Mouse (Mus musculus) brain, embryonic 14.5 days (tissue): ENCODE measurements at regions not wholly inside any gene's neighbourhood (a gene's known extent, or its start where the extent isn't known, plus 50 kb on each side); places are given as distances from the start of the nearest gene placed in this dataset.

Experiments used
- DNase-seq: peaks from one replicate; pipeline ENCODE4 v3.0.0-alpha.2; 2011; ENCODE audit warnings: low read depth
- CTCF ChIP-seq: fragments of 200-500 bp; IDR thresholded peaks from 2 replicates; pipeline ENCODE4 v1.5.1; 2012; ENCODE audit warnings: inconsistent platforms, mild to moderate bottlenecking, moderate library complexity, borderline replicate concordance; ENCODE audit not compliant: insufficient read depth, insufficient read length; ENCODE audit errors: extremely low read depth
- POLR2A ChIP-seq: fragments of 200-500 bp; IDR thresholded peaks from 2 replicates; pipeline ENCODE4 v1.6.1; 2012; ENCODE audit warnings: mild to moderate bottlenecking, inconsistent platforms, borderline replicate concordance; ENCODE audit not compliant: poor library complexity, insufficient read depth, insufficient read length, severe bottlenecking; ENCODE audit errors: extremely low read depth

- no peak for DNase-seq
These were observed 238.2 kb downstream of the Nup35 start for GRCm38 (mm10) chr2:80855214-80855613.

GRCm38 (mm10) chr2:80870046-80870445 lies 253.0 kb downstream of the Nup35 start:
- DNase-seq: no peak
- no peak for TF ChIP-seq CTCF
- TF ChIP-seq POLR2A: no peak

More at GRCm38 (mm10) chr2:80855214-80855613, 238.2 kb downstream of the Nup35 start:
- TF ChIP-seq CTCF (no peak), POLR2A (no peak)

- DNase-seq: peak; percentile 17
- TF ChIP-seq POLR2A (no peak), CTCF (no peak)
These were observed 253.4 kb downstream of the Nup35 start for GRCm38 (mm10) chr2:80870458-80870857.

- no peak for TF ChIP-seq POLR2A
- no peak for TF ChIP-seq CTCF
- DNase-seq: no peak
These were observed 254.3 kb downstream of the Nup35 start for GRCm38 (mm10) chr2:80871356-80871755.

DNA sequence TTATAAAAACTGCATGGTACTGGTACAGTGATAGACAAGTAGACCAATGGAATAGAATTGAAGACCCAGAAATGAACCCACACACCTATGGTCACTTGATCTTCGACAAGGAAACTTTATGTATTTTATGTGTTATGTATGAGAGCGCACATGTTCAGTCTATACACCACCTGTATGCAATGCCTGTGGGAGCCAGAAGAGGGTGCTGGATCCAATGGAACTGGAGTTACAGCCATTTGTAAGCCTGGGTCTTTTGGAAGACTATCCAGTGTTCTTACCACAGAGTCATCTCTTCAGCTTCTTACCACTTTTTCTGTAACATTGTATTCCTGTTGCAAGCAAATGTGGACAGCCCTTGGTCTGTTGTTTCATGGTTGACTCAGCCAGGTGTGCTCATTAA lies 261.4 kb downstream of the Nup35 start:
- 0 out of 2 replicates have a peak, but pooled peaks have one; percentile 3 for TF ChIP-seq CTCF
- no peak for TF ChIP-seq POLR2A
- DNase-seq: no peak

DNA sequence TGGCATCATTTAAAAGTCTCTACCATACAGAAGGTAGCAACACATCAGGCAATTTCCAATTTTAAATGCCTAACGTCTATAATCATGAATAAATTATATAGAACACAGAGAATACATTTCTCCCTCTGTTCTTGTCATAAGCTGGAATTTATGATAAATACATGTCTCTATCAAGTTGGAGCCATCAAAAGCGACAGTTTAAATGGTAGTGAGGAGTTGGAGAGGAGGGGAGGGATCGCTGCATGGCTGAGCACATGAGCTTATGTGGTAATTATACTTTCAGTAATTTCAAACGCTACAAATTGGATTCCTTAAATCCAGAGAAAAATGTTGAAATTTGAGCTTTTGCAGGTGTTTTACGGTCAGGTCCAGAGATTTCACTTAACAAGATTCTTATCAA lies 267.2 kb downstream of the Nup35 start:
- no peak for TF ChIP-seq CTCF
- TF ChIP-seq POLR2A: no peak
- peak; percentile 11 for DNase-seq

GRCm38 (mm10) chr2:80902050-80902449 lies 285.0 kb downstream of the Nup35 start:
- peak; percentile 16 for DNase-seq
- no peak for TF ChIP-seq CTCF
- TF ChIP-seq POLR2A: no peak

- no peak for TF ChIP-seq POLR2A
- no peak for TF ChIP-seq CTCF
- no peak for DNase-seq
These were observed 296.4 kb downstream of the Nup35 start for GRCm38 (mm10) chr2:80913478-80913877.

DNA sequence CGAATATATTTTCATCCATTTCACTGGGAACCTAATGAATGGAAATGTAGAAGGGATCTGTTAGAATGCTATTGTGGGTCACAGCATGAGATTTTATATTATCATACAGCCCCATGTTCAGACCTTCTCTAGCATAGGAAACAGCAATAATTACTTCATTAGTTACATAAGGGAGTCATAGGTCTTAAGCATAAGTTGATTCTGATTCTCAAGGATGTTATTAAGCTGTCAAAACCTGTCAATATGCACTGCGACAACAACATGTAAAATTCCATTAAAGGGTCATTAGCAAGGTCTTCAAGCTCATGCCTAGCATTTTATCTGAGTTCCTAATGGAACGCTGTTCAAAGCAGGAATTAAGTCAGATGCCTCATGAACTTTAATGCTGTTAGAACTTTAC lies 328.5 kb downstream of the Nup35 start:
- TF ChIP-seq CTCF (no peak), POLR2A (no peak)
- DNase-seq: peak; percentile 55

GRCm38 (mm10) chr2:80966766-80967165 lies 349.7 kb downstream of the Nup35 start:
- TF ChIP-seq CTCF: no peak
- no peak for TF ChIP-seq POLR2A
- no peak for DNase-seq

DNA sequence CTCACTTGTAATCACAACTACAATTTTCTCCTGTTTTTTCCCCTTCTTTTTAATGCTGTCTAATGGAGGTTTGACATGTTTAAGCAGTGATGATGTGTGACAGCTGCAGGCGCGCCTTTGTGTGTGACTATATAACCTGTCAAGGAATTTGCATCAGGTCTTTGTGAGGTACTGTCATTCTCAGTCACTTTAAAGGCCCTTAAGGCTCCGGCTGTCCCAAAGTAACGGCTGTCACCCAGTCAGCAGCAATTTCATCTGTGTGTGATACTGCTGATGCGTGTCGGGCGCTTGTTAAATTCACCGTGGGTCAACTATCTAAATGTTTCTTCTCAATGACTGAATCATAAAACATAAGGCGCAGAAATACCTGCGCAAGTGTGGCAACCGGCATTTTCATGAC lies 350.2 kb downstream of the Nup35 start:
- peak; percentile 75 for DNase-seq

GRCm38 (mm10) chr2:80969354-80969753 lies 352.3 kb downstream of the Nup35 start:
- peak; percentile 65 for DNase-seq
- no peak for TF ChIP-seq CTCF
- no peak for TF ChIP-seq POLR2A

More for the DNA sequence above, 350.2 kb downstream of the Nup35 start:
- TF ChIP-seq POLR2A (no peak), CTCF (no peak)
